Mouse (Mus musculus) MEL (cell line): Measurements from ENCODE around the gene Hook2. TPM values are rescaled to one million over a fixed set of nuclear protein-coding genes. Genes with fewer than 3 reads are reported as not detected.
A peak's percentile ranks its signal among the peaks of the same experiment; 100 is the strongest.

ENCODE experiments used
- DNase-seq: peaks from one replicate; pipeline ENCODE4 v3.0.0; 2011; ENCODE audit warnings: low read depth, low spot score
- H3K27ac ChIP-seq: 2 replicates; pipeline ENCODE4 v1.5.1; 2012; ENCODE audit warnings: low read depth, mild to moderate bottlenecking, control low read depth, low read length, moderate library complexity; ENCODE audit not compliant: control insufficient read depth
- H3K27me3 ChIP-seq, 2 experiments: fragments of 150-350 bp in 1 of 2; sonication (generic) in 1 of 2; 2 replicates each; pipeline ENCODE4 v1.6.1; 2012; ENCODE audit warnings: low read length in 2 of 2, mild to moderate bottlenecking in 2 of 2, improper control_type of control experiment in 1 of 2, moderate library complexity in 1 of 2; ENCODE audit not compliant: insufficient read depth in 2 of 2, control insufficient read depth in 1 of 2
- H3K36me3 ChIP-seq, 2 experiments: 2 replicates each; pipeline ENCODE4 v1.6.1; 2012 to 2014; ENCODE audit warnings: low read length in 2 of 2, improper control_type of control experiment in 1 of 2, inconsistent platforms in 1 of 2, mild to moderate bottlenecking in 1 of 2; ENCODE audit not compliant: insufficient read depth in 2 of 2, control insufficient read depth in 1 of 2
- H3K4me1 ChIP-seq, 2 experiments: fragments of 150-350 bp in 1 of 2; sonication (generic) in 1 of 2; 2 replicates each; pipeline ENCODE4 v1.6.1; 2012; ENCODE audit warnings: low read length in 2 of 2, improper control_type of control experiment in 1 of 2, mild to moderate bottlenecking in 1 of 2; ENCODE audit not compliant: insufficient read depth in 2 of 2, control insufficient read depth in 1 of 2
- H3K4me3 ChIP-seq, 2 experiments: fragments of 150-350 bp in 1 of 2; sonication (generic) in 1 of 2; 2 replicates each; pipeline ENCODE4 v1.5.1; 2012; ENCODE audit warnings: low read depth in 2 of 2, low read length in 2 of 2, mild to moderate bottlenecking in 2 of 2, moderate library complexity in 2 of 2, control low read depth in 1 of 2, improper control_type of control experiment in 1 of 2; ENCODE audit not compliant: control insufficient read depth in 1 of 2, insufficient read depth in 1 of 2
- H3K79me2 ChIP-seq: 2 replicates; pipeline ENCODE4 v1.6.1; 2012; ENCODE audit warnings: mild to moderate bottlenecking, low read length, moderate library complexity; ENCODE audit not compliant: control insufficient read depth, poor library complexity, insufficient read depth
- H3K9ac ChIP-seq: 2 replicates; pipeline ENCODE4 v1.6.1; 2012; ENCODE audit warnings: low read depth, mild to moderate bottlenecking, control low read depth, low read length, moderate library complexity; ENCODE audit not compliant: control insufficient read depth, poor library complexity, severe bottlenecking
- H3K9me3 ChIP-seq: fragments of 150-350 bp; sonication (generic); replicated peaks from 2 replicates; pipeline ENCODE4 v1.6.1; 2012; ENCODE audit warnings: mild to moderate bottlenecking, low read length, improper control_type of control experiment, moderate library complexity; ENCODE audit not compliant: insufficient read depth
- BHLHE40 ChIP-seq: IDR thresholded peaks from 2 replicates; pipeline ENCODE4 v1.6.1; 2012; ENCODE audit warnings: low read depth, mild to moderate bottlenecking, inconsistent platforms, low read length, improper control_type of control experiment, borderline replicate concordance
- CHD2 ChIP-seq: IDR thresholded peaks from 2 replicates; pipeline ENCODE4 v1.6.1; 2011; ENCODE audit warnings: low read length, improper control_type of control experiment
- CTCF ChIP-seq, 3 experiments: IDR thresholded peaks in 2 of 3; conservative IDR thresholded peaks in 1 of 3; 2 replicates each; pipeline ENCODE4 v1.5.1; 2011 to 2012; ENCODE audit warnings: low read length in 3 of 3, low read depth in 2 of 3, mild to moderate bottlenecking in 2 of 3, improper control_type of control experiment in 1 of 3, inconsistent platforms in 1 of 3, mixed read lengths in 1 of 3, moderate library complexity in 1 of 3; ENCODE audit not compliant: control insufficient read depth in 1 of 3, insufficient read depth in 1 of 3, poor library complexity in 1 of 3, severe bottlenecking in 1 of 3
- E2F4 ChIP-seq: IDR thresholded peaks from 2 replicates; pipeline ENCODE4 v1.6.1; 2011; ENCODE audit warnings: low read depth, low read length, improper control_type of control experiment, borderline replicate concordance
- ELF1 ChIP-seq: IDR thresholded peaks from 2 replicates; pipeline ENCODE4 v1.6.1; 2014; ENCODE audit warnings: low read depth, mild to moderate bottlenecking, inconsistent platforms, low read length, improper control_type of control experiment, moderate library complexity
- EP300 ChIP-seq, 2 experiments: IDR thresholded peaks; 2 replicates each; pipeline ENCODE4 v1.6.1; 2011; ENCODE audit warnings: improper control_type of control experiment in 2 of 2, low read length in 2 of 2, low read depth in 1 of 2, mild to moderate bottlenecking in 1 of 2
- ETS1 ChIP-seq: IDR thresholded peaks from 2 replicates; pipeline ENCODE4 v1.6.1; 2012; ENCODE audit warnings: low read depth, mild to moderate bottlenecking, inconsistent platforms, low read length, improper control_type of control experiment, moderate library complexity
- GABPA ChIP-seq: IDR thresholded peaks from 2 replicates; pipeline ENCODE4 v1.6.1; 2012; ENCODE audit warnings: low read depth, mild to moderate bottlenecking, inconsistent platforms, low read length, improper control_type of control experiment, moderate library complexity
- GATA1 ChIP-seq: IDR thresholded peaks from 2 replicates; pipeline ENCODE4 v1.6.1; 2011; ENCODE audit warnings: low read depth, low read length, improper control_type of control experiment
- JUND ChIP-seq: IDR thresholded peaks from 2 replicates; pipeline ENCODE4 v1.6.1; 2011; ENCODE audit warnings: low read depth, mild to moderate bottlenecking, improper control_type of control experiment, low read length
- KAT2A ChIP-seq: conservative IDR thresholded peaks from 2 replicates; pipeline ENCODE4 v1.6.1; 2012; ENCODE audit warnings: low read depth, low read length, improper control_type of control experiment, inconsistent platforms
- MAFK ChIP-seq: IDR thresholded peaks from 2 replicates; pipeline ENCODE4 v1.6.1; 2011; ENCODE audit warnings: low read depth, mild to moderate bottlenecking, low read length, improper control_type of control experiment, borderline replicate concordance
- MAX ChIP-seq: IDR thresholded peaks from 2 replicates; pipeline ENCODE4 v1.6.1; 2011; ENCODE audit warnings: low read length, improper control_type of control experiment
- MAZ ChIP-seq: IDR thresholded peaks from 2 replicates; pipeline ENCODE4 v1.6.1; 2012; ENCODE audit warnings: low read depth, mild to moderate bottlenecking, inconsistent platforms, low read length, improper control_type of control experiment
- MEF2A ChIP-seq: IDR thresholded peaks from 2 replicates; pipeline ENCODE4 v1.6.1; 2014; ENCODE audit warnings: low read depth, mild to moderate bottlenecking, inconsistent platforms, low read length, improper control_type of control experiment; ENCODE audit not compliant: poor library complexity, insufficient replicate concordance, severe bottlenecking; ENCODE audit errors: extremely low read depth
- MXI1 ChIP-seq: IDR thresholded peaks from 2 replicates; pipeline ENCODE4 v1.6.1; 2011; ENCODE audit warnings: mild to moderate bottlenecking, low read depth, low read length, improper control_type of control experiment
- MYB ChIP-seq: IDR thresholded peaks from 2 replicates; pipeline ENCODE4 v1.6.1; 2011; ENCODE audit warnings: mild to moderate bottlenecking, low read depth, low read length, improper control_type of control experiment
- MYC ChIP-seq: IDR thresholded peaks from 2 replicates; pipeline ENCODE4 v1.6.1; 2011; ENCODE audit warnings: low read depth, mild to moderate bottlenecking, low read length, improper control_type of control experiment, moderate library complexity
- NELFE ChIP-seq: IDR thresholded peaks from 2 replicates; pipeline ENCODE4 v1.6.1; 2011; ENCODE audit warnings: low read depth, low read length, improper control_type of control experiment
- NRF1 ChIP-seq: IDR thresholded peaks from 2 replicates; pipeline ENCODE4 v1.6.1; 2014; ENCODE audit warnings: low read depth, mild to moderate bottlenecking, inconsistent platforms, low read length, improper control_type of control experiment, moderate library complexity; ENCODE audit not compliant: poor library complexity, insufficient read depth, severe bottlenecking
- POLR2A ChIP-seq, 2 experiments: IDR thresholded peaks; 2 replicates each; pipeline ENCODE4 v1.6.1; 2011 to 2012; ENCODE audit warnings: low read length in 2 of 2, mild to moderate bottlenecking in 2 of 2, control low read depth in 1 of 2, improper control_type of control experiment in 1 of 2, low read depth in 1 of 2, moderate library complexity in 1 of 2; ENCODE audit not compliant: control insufficient read depth in 1 of 2, insufficient read depth in 1 of 2, poor library complexity in 1 of 2
- POLR2AphosphoS2 ChIP-seq: IDR thresholded peaks from 2 replicates; pipeline ENCODE4 v1.6.1; 2011; ENCODE audit warnings: low read length, improper control_type of control experiment
- POLR2AphosphoS5 ChIP-seq: IDR thresholded peaks from 2 replicates; pipeline ENCODE4 v1.6.1; 2012; ENCODE audit warnings: low read depth, borderline replicate concordance, mild to moderate bottlenecking, inconsistent platforms, low read length, moderate library complexity, mixed read lengths
- RAD21 ChIP-seq: IDR thresholded peaks from 2 replicates; pipeline ENCODE4 v1.6.1; 2011; ENCODE audit warnings: mild to moderate bottlenecking, low read depth, low read length, improper control_type of control experiment
- RCOR1 ChIP-seq: IDR thresholded peaks from 2 replicates; pipeline ENCODE4 v1.6.1; 2012; ENCODE audit warnings: low read depth, mild to moderate bottlenecking, inconsistent platforms, low read length, improper control_type of control experiment
- SIN3A ChIP-seq: IDR thresholded peaks from 2 replicates; pipeline ENCODE4 v1.6.1; 2012; ENCODE audit warnings: low read length, improper control_type of control experiment, inconsistent platforms
- SMC3 ChIP-seq: IDR thresholded peaks from 2 replicates; pipeline ENCODE4 v1.6.1; 2011; ENCODE audit warnings: low read depth, low read length, improper control_type of control experiment
- TAL1 ChIP-seq: IDR thresholded peaks from 2 replicates; pipeline ENCODE4 v1.6.1; 2012; ENCODE audit warnings: mild to moderate bottlenecking, inconsistent platforms, low read length, moderate library complexity, mixed read lengths
- TBP ChIP-seq: IDR thresholded peaks from 2 replicates; pipeline ENCODE4 v1.8.0; 2011; ENCODE audit warnings: low read depth, low read length, improper control_type of control experiment
- TCF12 ChIP-seq: IDR thresholded peaks from 2 replicates; pipeline ENCODE4 v1.6.1; 2014; ENCODE audit warnings: low read depth, mild to moderate bottlenecking, inconsistent platforms, low read length, improper control_type of control experiment, moderate library complexity
- UBTF ChIP-seq: IDR thresholded peaks from 2 replicates; pipeline ENCODE4 v1.6.1; 2012; ENCODE audit warnings: low read depth, mild to moderate bottlenecking, inconsistent platforms, low read length, improper control_type of control experiment, moderate library complexity, borderline replicate concordance; ENCODE audit not compliant: insufficient read depth
- USF1 ChIP-seq: IDR thresholded peaks from 2 replicates; pipeline ENCODE4 v1.6.1; 2014; ENCODE audit warnings: low read depth, mild to moderate bottlenecking, inconsistent platforms, low read length, improper control_type of control experiment, moderate library complexity
- USF2 ChIP-seq, 2 experiments: IDR thresholded peaks; 2 replicates each; pipeline ENCODE4 v1.6.1; 2011 to 2012; ENCODE audit warnings: improper control_type of control experiment in 2 of 2, low read length in 2 of 2, borderline replicate concordance in 1 of 2, inconsistent platforms in 1 of 2, low read depth in 1 of 2, mild to moderate bottlenecking in 1 of 2; ENCODE audit not compliant: insufficient read depth in 1 of 2
- ZC3H11A ChIP-seq: IDR thresholded peaks from 2 replicates; pipeline ENCODE4 v1.6.1; 2012; ENCODE audit warnings: low read depth, mild to moderate bottlenecking, inconsistent platforms, low read length, improper control_type of control experiment
- ZKSCAN1 ChIP-seq: IDR thresholded peaks from 2 replicates; pipeline ENCODE4 v1.6.1; 2012; ENCODE audit warnings: low read depth, mild to moderate bottlenecking, inconsistent platforms, low read length, improper control_type of control experiment, moderate library complexity
- ZNF384 ChIP-seq: IDR thresholded peaks from 2 replicates; pipeline ENCODE4 v1.6.1; 2012; ENCODE audit warnings: low read depth, mild to moderate bottlenecking, inconsistent platforms, low read length, improper control_type of control experiment
- polyA plus RNA-seq, 2 experiments: library from polyadenylated mRNA; stranded (reverse) in 1 of 2; unstranded in 1 of 2; fragments of >175 nt in 1 of 2; fragments of >200 nt in 1 of 2; gene quantifications; 2 replicates each; pipeline versions ENCODE4 v1.2.1 to v1.2.4; 2012; ENCODE audit warnings: low replicate concordance in 2 of 2, low read depth in 1 of 2; ENCODE audit not compliant: insufficient read length in 2 of 2, insufficient read depth in 1 of 2, missing spikeins in 1 of 2
- total RNA-seq: library from RNA; depleted of rRNA; stranded (reverse); fragments of 300-350 nt; gene quantifications from 2 replicates; pipeline ENCODE4 v1.2.3, GENCODE M21; 2012

Hook2 gene
- total and polyA plus RNA-seq, 3 experiments = 10.5 to 17.5 TPM; not detected in 1

DNA sequence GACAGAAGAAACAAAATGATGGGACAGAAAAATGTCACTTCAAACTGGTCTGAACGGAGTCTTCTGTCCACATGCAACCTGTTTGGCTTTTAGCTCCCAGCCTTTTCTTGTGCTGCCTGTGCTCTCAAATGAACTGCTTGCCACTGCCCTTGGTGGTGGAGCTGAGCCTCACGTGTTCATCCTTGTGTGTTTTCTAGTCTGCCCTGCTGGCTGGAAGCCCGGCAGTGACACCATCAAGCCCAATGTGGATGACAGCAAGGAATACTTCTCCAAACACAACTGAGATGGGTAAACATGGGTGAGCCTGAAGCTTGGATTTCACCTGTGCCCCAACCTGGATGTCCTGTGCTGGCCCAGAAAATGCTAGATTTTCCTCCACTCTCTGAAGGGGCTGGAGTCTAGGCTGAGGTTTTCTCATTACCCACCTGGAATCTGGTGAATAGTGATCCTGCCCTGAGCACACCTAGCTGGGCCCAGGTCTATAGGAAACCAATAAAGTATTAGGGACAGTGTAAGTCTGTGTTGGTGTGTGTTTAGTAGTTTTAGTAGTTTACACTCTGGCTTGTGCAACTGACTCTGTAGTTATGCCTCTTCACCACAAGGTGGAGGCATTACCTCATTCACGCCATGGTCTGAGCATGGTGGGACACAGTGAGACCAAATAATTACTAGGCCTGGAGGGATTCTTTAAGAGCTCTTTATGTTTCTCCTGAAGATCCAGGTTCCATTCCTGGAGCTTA lies 16.4 kb upstream of the Hook2 start:
- H3K4me1 ChIP-seq = peaks cover 4 to 28% of the 10 kb centered on the region in 2 experiments; a peak in 2 of 4 replicates
- H3K79me2 ChIP-seq = peaks cover 43% of the 10 kb centered on the region
- H3K27me3 ChIP-seq = no peaks in the 10 kb centered on the region
- peak overlapping the region; percentile 64 for H3K9ac ChIP-seq
- peak overlapping the region; percentile 50 for H3K27ac ChIP-seq
- H3K36me3 ChIP-seq = peaks cover 4 to 19% of the 10 kb centered on the region in 2 experiments; a peak in 3 of 4 replicates
- H3K4me3 ChIP-seq = peak overlapping the region in 1 of 2 experiments; percentile 59; a peak in 2 of 4 replicates
- H3K9me3 ChIP-seq = no peaks in the 10 kb centered on the region
- DNase-seq = peak; percentile 85
- TF ChIP-seq USF1 (no peak), NELFE (no peak), ZC3H11A (peak; percentile 62), MAX (0 out of 2 replicates have a peak, but pooled peaks have one; percentile 21), TCF12 (no peak), SIN3A (peak; percentile 71), MYB (no peak), UBTF (no peak), TAL1 (no peak), ZNF384 (no peak), JUND (no peak), TBP (no peak), ZKSCAN1 (no peak), SMC3 (peak; percentile 71), EP300 (IDR thresholded peaks at IDR 0.05; ENCODE audit: low read depth in 1 of 2, low read length in 2 of 2) (no peak), POLR2AphosphoS5 (no peak), MXI1 (peak; percentile 56), KAT2A (no peak), RCOR1 (no peak), MYC (0 out of 2 replicates have a peak, but pooled peaks have one; percentile 35), GABPA (no peak), MAFK (no peak), CTCF (IDR thresholded peaks at IDR 0.05 in 2 of 3, conservative IDR thresholded peaks at IDR 0.05 in 1 of 3; ENCODE audit: control insufficient read depth in 1 of 3, insufficient read depth in 1 of 3, low read depth in 2 of 3, low read length in 3 of 3, poor library complexity in 1 of 3, severe bottlenecking in 1 of 3) (peak; percentile 65 to 85 (median 73)), E2F4 (no peak), ETS1 (no peak), MAZ (no peak), POLR2A (IDR thresholded peaks at IDR 0.05; ENCODE audit: control insufficient read depth in 1 of 2, insufficient read depth in 1 of 2, low read depth in 1 of 2, low read length in 2 of 2, poor library complexity in 1 of 2) (no peak), NRF1 (no peak), CHD2 (no peak), POLR2AphosphoS2 (peak; percentile 10; the same call in 1 of the 2 replicates), BHLHE40 (no peak), RAD21 (peak; percentile 77), USF2 (IDR thresholded peaks at IDR 0.05; ENCODE audit: borderline replicate concordance in 1 of 2, insufficient read depth in 1 of 2, low read depth in 1 of 2, low read length in 2 of 2) (no peak), GATA1 (no peak), MEF2A (no peak), ELF1 (no peak)
